Mouse (Mus musculus) large intestine, adult 2 months (tissue): Measurements from ENCODE around the gene Hps6. TPM values are rescaled to one million over a fixed set of nuclear protein-coding genes. Genes with fewer than 3 reads are reported as not detected.

Experiments used
- DNase-seq: peaks from one replicate; pipeline ENCODE4 v3.0.0-alpha.2; 2012; ENCODE audit warnings: low read depth, low spot score
- WGBS: fragments of 180-500 bp; shearing (Covaris S2); methylation state at CpG from one replicate; pipeline ENCODE4 v1.1.7; 2018; 5-methylcytosine and 5-hydroxymethylcytosine counted together
- polyA plus RNA-seq: library from polyadenylated mRNA; depleted of rRNA; stranded (reverse); fragments of >200 nt; gene quantifications from 2 replicates; pipeline ENCODE4 v1.2.3, GENCODE M21; 2012; rRNA removed

Hps6 gene
- polyA plus RNA-seq, 1 experiment = 3.9 TPM

GRCm38 (mm10) chr19:46043380-46043779, 40.1 kb downstream of the Hps6 start:
- 49% methylated on average over 7 of the region's 7 CpGs for WGBS
- no peak for DNase-seq

DNA sequence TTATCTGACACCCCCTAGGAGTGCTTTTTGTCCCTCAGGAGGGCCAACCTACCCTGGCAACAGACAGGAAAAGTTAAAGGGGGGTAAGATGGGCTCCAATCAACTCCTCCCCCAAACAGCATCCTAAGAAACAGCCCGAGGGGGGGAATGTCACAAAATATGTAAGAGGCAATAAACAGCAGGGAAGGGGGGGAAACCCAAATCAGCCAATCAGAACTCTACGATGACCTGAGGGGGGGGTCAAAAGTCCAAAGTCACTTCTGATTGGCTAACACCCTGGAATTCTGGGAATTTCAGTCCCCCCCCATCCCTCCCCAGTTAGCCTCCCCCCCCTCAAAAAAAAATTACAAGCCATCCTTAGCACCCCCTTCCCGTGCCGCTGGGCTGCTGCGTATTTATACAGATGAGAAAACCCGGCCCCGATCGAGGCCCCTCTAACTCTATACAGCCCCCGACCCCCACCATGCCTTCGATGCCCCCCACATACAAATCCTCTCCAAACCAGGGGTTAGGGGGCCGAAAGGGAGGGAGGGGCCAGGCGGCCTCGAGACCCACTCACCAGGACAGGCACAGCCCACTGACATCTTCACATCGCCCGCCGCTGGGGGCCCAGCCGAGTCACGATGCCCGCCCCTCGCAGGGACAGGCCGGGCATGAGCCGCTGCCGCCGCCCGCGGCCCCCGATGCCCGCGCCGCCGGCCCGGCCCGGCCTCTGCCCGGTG, 41.1 kb downstream of the Hps6 start, which contains the start of gene Pprc1:
TSS of gene Pprc1 (plus strand) at position 616 of the 722 bp plus-strand sequence.
- under 1% methylated on average over 34 of the region's 34 CpGs for WGBS
- DNase-seq = no peak

DNA sequence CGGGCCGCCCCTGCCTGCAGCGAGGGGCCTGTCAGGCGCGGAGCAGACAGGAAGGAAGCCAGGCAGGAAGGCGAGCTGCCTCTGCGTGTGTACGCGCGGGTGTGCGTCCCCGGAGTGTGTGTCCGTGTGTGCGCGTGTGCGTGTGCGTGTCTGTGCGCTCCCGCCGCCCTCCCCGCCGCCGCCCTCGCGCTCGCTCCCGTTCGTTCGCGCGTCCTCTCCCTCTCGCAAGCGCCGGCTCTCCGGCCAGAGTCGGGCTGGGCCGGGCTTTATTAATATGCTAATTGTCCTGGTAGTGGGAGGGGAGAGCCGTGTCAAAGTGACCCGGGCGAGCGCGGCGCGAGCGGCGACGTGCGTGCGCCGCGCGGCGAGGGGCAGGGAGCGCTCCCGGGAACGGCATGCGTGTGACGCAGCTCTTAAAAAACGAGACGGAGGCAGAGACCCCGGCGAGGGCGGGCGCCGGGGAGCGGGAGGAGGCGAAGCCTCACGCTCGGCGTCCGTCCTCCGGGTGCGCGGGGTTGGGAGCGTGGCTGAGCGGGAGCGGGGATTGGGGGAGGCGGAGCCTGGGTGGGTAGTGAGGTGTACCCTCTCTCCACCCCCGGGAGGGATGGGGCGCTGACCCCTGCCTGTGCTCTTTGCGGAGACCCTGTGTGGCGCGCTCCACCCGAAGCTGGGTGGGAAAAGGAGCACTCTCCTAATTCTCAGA, 41.8 kb downstream of the Hps6 start, which contains the start of gene Ldb1:
TSS of gene Ldb1 (minus strand) at position 222 of the 703 bp plus-strand sequence.
- under 1% methylated on average over 80 of the region's 84 CpGs for WGBS
- DNase-seq = no peak

DNA sequence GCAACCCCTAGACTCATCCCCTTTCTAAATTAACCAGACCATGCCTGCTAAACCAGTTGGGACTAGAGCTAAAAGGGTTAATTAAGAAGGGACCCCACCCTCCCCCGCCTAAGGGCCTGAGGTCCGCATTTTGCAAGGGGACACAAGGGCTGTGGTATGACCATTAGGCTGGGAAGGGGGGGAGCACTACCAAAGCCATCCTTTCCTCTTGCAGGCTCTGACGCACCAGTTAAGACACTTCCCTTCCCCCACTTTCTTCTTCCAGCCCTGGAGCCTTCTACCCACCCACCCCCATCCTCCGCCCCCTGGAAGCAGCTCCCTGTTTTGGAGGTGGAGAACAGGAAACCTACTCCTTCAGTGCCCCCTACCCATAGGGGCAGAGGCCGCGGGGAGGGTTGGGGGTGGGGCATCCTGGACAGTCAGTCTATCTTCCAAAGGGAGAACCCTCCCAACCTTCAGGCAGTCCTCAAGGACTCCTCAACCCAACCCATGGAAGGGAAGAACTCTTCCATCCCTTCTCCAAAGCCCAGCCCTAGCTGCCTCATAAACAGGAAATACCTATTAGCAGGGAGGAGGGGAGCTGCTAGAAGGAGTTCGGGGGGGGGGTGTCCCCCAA, 42.5 kb downstream of the Hps6 start:
- no peak for DNase-seq
- WGBS = 3% methylated on average over 7 of the region's 7 CpGs

- DNase-seq = no peak
- WGBS = 10% methylated on average over 10 of the region's 10 CpGs
Observed at GRCm38 (mm10) chr19:46046621-46047025, 43.3 kb downstream of the Hps6 start.

GRCm38 (mm10) chr19:46047426-46047825, 44.1 kb downstream of the Hps6 start:
- WGBS = 81% methylated on average over 2 of the region's 2 CpGs
- no peak for DNase-seq

GRCm38 (mm10) chr19:46049129-46049528, 45.8 kb downstream of the Hps6 start:
- DNase-seq = no peak
- WGBS = 65% methylated on average over 4 of the region's 4 CpGs

- 81% methylated on average over 2 of the region's 2 CpGs for WGBS
- DNase-seq = no peak
Observed at GRCm38 (mm10) chr19:46050462-46050861, 47.2 kb downstream of the Hps6 start.

Other genes starting within 250 kb of the Hps6 start
- gene Mgea5, start 219.7 kb upstream of the Hps6 start, polyA plus RNA-seq = 14.7 and 21.1 TPM in 2 replicates
- 11.2 and 12.6 TPM in 2 replicates for gene Kcnip2, start 187.4 kb upstream of the Hps6 start, polyA plus RNA-seq
- gene Armh3, start 5.0 kb upstream of the Hps6 start, polyA plus RNA-seq = 10.3 and 11.5 TPM in 2 replicates
- gene Pprc1, start 41.4 kb downstream of the Hps6 start, polyA plus RNA-seq = 14.9 and 21.6 TPM in 2 replicates
- gene Ldb1, start 41.7 kb downstream of the Hps6 start, polyA plus RNA-seq = 65.3 and 79.8 TPM in 2 replicates
- 10.1 and 13.7 TPM in 2 replicates for gene Nolc1, start 72.4 kb downstream of the Hps6 start, polyA plus RNA-seq
- gene Elovl3, start 128.4 kb downstream of the Hps6 start, polyA plus RNA-seq = not detected in 2 replicates
- not detected in 2 replicates for gene Pitx3, start 144.8 kb downstream of the Hps6 start, polyA plus RNA-seq
- 67.8 and 92.2 TPM in 2 replicates for gene Gbf1, start 149.0 kb downstream of the Hps6 start, polyA plus RNA-seq